Mouse (Mus musculus) left cerebral cortex, postnatal 4 days (tissue): ENCODE data around the gene A630073D07Rik. TPM values are rescaled to one million over a fixed set of nuclear protein-coding genes. Genes with fewer than 3 reads are reported as not detected.
"Not testable (repeated sequence)": the region's sequence is repeated elsewhere in the genome, so short reads cannot be mapped to it uniquely, and the experiment has no call there.

Source experiments
- DNase-seq: peaks from one replicate; pipeline ENCODE4 v3.0.0-alpha.2; 2022
- intact Hi-C: fragments of 180-260 bp; cut with DNase I; formaldehyde crosslinking; loops from one replicate; pipeline ENCODE4 v1.15.1; 2025
- total RNA-seq, 2 experiments: library from RNA; stranded (reverse); gene quantifications; 2 replicates each; pipeline ENCODE4 v1.2.3; 2021

Gene A630073D07Rik
- not detected for total RNA-seq

DNA sequence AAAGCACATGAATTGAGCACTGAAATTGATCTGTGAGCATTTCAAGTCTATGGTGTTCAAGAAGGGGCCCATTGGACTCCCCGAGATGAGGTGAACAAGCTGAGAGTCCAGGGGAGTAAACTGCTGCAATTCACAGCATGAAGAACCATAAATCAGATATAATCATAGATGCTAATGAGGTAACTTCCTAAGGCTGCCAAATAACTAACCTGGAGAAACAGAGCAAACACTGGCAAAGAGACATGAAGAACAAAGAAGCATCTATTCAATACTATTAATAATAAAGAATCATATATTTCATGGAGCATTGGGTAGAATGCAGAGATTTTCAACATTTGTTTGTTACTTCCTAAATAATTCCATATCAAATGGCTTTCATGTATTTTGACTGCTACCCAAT, at the start of gene A630073D07Rik:
A630073D07Rik (minus strand) TSS at position 101 of the 400 bp plus-strand sequence.
- intact Hi-C loops: no loop called here
- DNase-seq: no peak

GRCm38 (mm10) chr6:132700907-132701306, 49.6 kb upstream of the A630073D07Rik start, which contains the start of gene Tas2r121:
TSS of gene Tas2r121 (minus strand) at chr6:132701007.
- intact Hi-C loops: no loop called here
- DNase-seq: no peak

DNA sequence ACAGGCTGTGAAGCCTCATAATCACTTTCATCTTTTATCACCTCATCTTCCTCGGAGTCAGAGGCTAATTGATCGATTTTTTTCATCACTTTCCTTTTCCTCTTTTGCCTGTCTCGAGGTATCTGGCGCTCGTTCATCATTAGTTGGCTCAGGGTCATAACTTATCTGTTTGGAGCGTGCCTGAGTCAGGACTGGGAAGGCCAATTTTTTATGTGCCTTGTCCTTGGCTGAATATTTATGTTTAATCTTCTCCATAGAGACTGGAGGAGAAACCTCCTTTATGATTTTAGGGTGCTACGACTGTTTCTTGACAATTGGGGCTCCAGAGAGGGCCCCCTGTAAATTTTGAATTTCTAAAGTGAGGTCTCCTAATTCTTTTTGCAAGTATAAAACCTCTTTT, 40.3 kb upstream of the A630073D07Rik start:
- intact Hi-C loops, DNase-seq: not testable (repeated sequence)

GRCm38 (mm10) chr6:132656653-132657052, 5.3 kb upstream of the A630073D07Rik start, which contains the start of gene Tas2r120:
TSS of gene Tas2r120 (plus strand) at chr6:132656953.
- DNase-seq: no peak
- intact Hi-C loops: no loop called here

GRCm38 (mm10) chr6:132649399-132649798, 1.9 kb downstream of the A630073D07Rik start:
- intact Hi-C loops: no loop called here
- no peak for DNase-seq

DNA sequence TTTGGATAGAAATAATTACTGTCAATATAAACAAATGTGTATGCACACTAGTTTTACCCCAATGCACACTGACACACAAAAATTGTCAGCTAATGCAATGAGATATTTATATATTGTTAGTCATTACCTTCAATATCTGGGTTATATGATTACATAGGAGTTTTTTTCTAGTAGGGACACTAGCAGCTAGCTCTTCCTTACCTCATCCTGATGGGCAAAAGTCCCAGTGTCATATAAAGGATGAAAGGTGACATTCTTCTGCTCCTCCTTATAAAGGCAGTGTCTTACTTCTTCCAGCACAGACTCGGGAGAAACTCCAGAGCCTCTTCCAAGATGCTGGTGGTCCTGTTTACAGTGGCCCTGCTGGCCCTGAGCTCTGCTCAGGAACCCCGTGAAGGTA, 55.7 kb downstream of the A630073D07Rik start, which contains the start of gene Prp2:
Prp2 (plus strand) TSS at position 301 of the 400 bp plus-strand sequence.
- DNase-seq, intact Hi-C loops: not testable (repeated sequence)

Other genes starting within 250 kb of the A630073D07Rik start
- not detected for gene Prh1, start 81.7 kb downstream of the A630073D07Rik start, total RNA-seq
- gene Prp2, start 55.6 kb downstream of the A630073D07Rik start, total RNA-seq: not detected
- gene Tas2r120, start 5.4 kb upstream of the A630073D07Rik start, total RNA-seq: not detected
- gene Tas2r121, start 49.5 kb upstream of the A630073D07Rik start, total RNA-seq: not detected
- not detected for gene Tas2r122, start 60.4 kb upstream of the A630073D07Rik start, total RNA-seq
- gene Tas2r115, start 86.5 kb upstream of the A630073D07Rik start, total RNA-seq: not detected
- gene Tas2r124, start 103.2 kb upstream of the A630073D07Rik start, total RNA-seq: not detected
- gene Tas2r102, start 110.6 kb upstream of the A630073D07Rik start, total RNA-seq: not detected
- gene Tas2r136, start 126.6 kb upstream of the A630073D07Rik start, total RNA-seq: not detected
- not detected for gene Tas2r117, start 151.3 kb upstream of the A630073D07Rik start, total RNA-seq
- not detected for gene Tas2r123, start 195.6 kb upstream of the A630073D07Rik start, total RNA-seq
- not detected for gene Tas2r116, start 203.9 kb upstream of the A630073D07Rik start, total RNA-seq
- not detected for gene Tas2r110, start 216.5 kb upstream of the A630073D07Rik start, total RNA-seq
- gene Tas2r113, start 241.5 kb upstream of the A630073D07Rik start, total RNA-seq: not detected